Mouse (Mus musculus) CH12.LX (cell line): ENCODE measurements around the gene Zc3h7b.

Experiments used
- CHD2 ChIP-seq: IDR thresholded peaks from 2 replicates; pipeline ENCODE4 v1.6.1; 2011; ENCODE audit warnings: low read length, improper control_type of control experiment
- CTCF ChIP-seq, 2 experiments: IDR thresholded peaks in 1 of 2; conservative IDR thresholded peaks in 1 of 2; 2 replicates each; pipeline ENCODE4 v1.5.1; 2011 to 2012; ENCODE audit warnings: low read depth in 2 of 2, low read length in 2 of 2, improper control_type of control experiment in 1 of 2, inconsistent platforms in 1 of 2, mild to moderate bottlenecking in 1 of 2, moderate library complexity in 1 of 2
- MAX ChIP-seq: IDR thresholded peaks from 2 replicates; pipeline ENCODE4 v1.6.1; 2011; ENCODE audit warnings: low read length, improper control_type of control experiment
- MYC ChIP-seq: IDR thresholded peaks from 2 replicates; pipeline ENCODE4 v1.6.1; 2011; ENCODE audit warnings: low read depth, mild to moderate bottlenecking, improper control_type of control experiment, low read length
- POLR2A ChIP-seq: IDR thresholded peaks from 2 replicates; pipeline ENCODE4 v1.6.1; 2011; ENCODE audit warnings: low read depth, mild to moderate bottlenecking, improper control_type of control experiment, low read length
- RAD21 ChIP-seq: IDR thresholded peaks from 2 replicates; pipeline ENCODE4 v1.6.1; 2011; ENCODE audit warnings: low read depth, mild to moderate bottlenecking, low read length, improper control_type of control experiment, moderate library complexity

- TF ChIP-seq CTCF (conservative IDR thresholded peaks at IDR 0.05 in 1 of 2, IDR thresholded peaks at IDR 0.05 in 1 of 2; ENCODE audit: low read depth in 2 of 2, low read length in 2 of 2) (no peak), RAD21 (no peak), POLR2A (no peak), MYC (no peak), MAX (no peak), CHD2 (no peak)
These were observed 92.4 kb downstream of the Zc3h7b start for GRCm38 (mm10) chr15:81836966-81837920.
